Mouse (Mus musculus): ENCODE measurements around the gene Tbc1d24.

DNA sequence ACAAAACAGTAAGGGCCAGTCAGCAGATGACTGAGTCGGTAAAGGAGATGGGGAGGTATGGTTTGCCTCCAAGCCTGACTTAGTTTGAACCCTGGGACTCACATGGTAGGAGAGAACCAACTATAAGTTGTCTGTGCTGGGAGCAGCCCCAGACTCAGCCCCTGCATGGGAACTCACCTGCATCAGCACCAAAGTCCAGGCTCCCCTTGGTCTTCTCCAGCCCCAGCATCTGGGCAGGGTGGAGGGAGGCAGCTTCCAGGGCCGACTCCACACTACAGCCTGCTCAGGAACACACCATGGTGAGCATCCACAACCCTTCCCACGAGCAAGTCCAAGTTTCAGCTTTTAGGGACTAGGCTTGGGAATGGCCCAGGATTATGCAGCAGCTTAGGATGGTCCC is 49.0 kb downstream of the Tbc1d24 start:
- no peak for TF ChIP-seq CTCF (IDR thresholded peaks at IDR 0.05; ENCODE audit: extremely low read depth, insufficient read depth, low read length)
- TF ChIP-seq POLR2A (IDR thresholded peaks at IDR 0.05; ENCODE audit: extremely low read depth, insufficient read depth, low read length), result no peak

Measured in cortical plate, adult 2 months (tissue).